Mouse (Mus musculus) small intestine, adult 2 months (tissue): ENCODE results near the gene Gm2000.

Source experiments
- CTCF ChIP-seq: fragments of 200-500 bp; IDR thresholded peaks from 2 replicates; pipeline ENCODE4 v1.5.1; 2012; ENCODE audit warnings: low read depth, mild to moderate bottlenecking, control low read depth, inconsistent platforms, low read length, moderate library complexity, mixed read lengths; ENCODE audit not compliant: insufficient replicate concordance, insufficient read length; ENCODE audit errors: extremely low read depth
- POLR2A ChIP-seq: fragments of 200-500 bp; IDR thresholded peaks from 2 replicates; pipeline ENCODE4 v1.6.1; 2012; ENCODE audit warnings: low read depth, mild to moderate bottlenecking, control low read depth, inconsistent platforms, low read length, moderate library complexity

GRCm38 (mm10) chr1:156393148-156393547, 27.3 kb downstream of the Gm2000 start:
- no peak for TF ChIP-seq CTCF
- TF ChIP-seq POLR2A, result no peak
